ENCODE assay signal across 20 mouse cellular contexts in genomic region chr19:10562351-10562750, GRCm38 (mm10). TPM values are rescaled to one million over a fixed set of nuclear protein-coding genes. Genes with fewer than 3 reads are reported as not detected.
DNase-seq lines count a peak whose midpoint lies in the region; ATAC-seq and TF ChIP-seq lines count a peak whose summit lies in the region.
"Had no signal": no experiment of that assay in that cellular context is flagged by ENCODE, and none has a peak within 500 bp of the region (broad histone marks: within the 10 kb centered on the region; RNA-seq: fewer than 3 reads in every experiment).

No protein-coding gene starts in this region.

- no peaks in the 10 kb centered on the region for H3K9me3 ChIP-seq in heart, embryonic 14.5 days (ENCODE audit: control insufficient read depth, low read length)
- H3K9me3 ChIP-seq in liver, embryonic 12.5 days (replicated peaks): no peaks in the 10 kb centered on the region
- H3K9me3 ChIP-seq: G1E; limb, embryonic 10.5 days; midbrain, embryonic 13.5 days; stomach, embryonic 15.5 days had no signal

- H3K79me2 ChIP-seq in liver, adult 2 months (ENCODE audit: control insufficient read depth, insufficient read depth, low read length): no peaks in the 10 kb centered on the region

- no peak for ATAC-seq in heart, embryonic 14.5 days (ENCODE audit: insufficient number of reproducible peaks, insufficient read depth, low FRiP score, low read depth)
- ATAC-seq in liver, embryonic 12.5 days: no peak
- ATAC-seq: forebrain, embryonic 16.5 days; inflammation-experienced regulatory T-cells, adult 6 months; midbrain, embryonic 13.5 days had no signal

- no peak for TF ChIP-seq CTCF in liver, adult 2 months (IDR thresholded peaks at IDR 0.05; ENCODE audit: low read depth, low read length)
- TF ChIP-seq CTCF in cerebellum, adult 2 months (IDR thresholded peaks at IDR 0.05; ENCODE audit: borderline replicate concordance, insufficient read depth, low read depth, low read length): no peak

- 55% methylated on average over 5 of the region's 5 CpGs for WGBS in heart, embryonic 14.5 days
- WGBS in liver, adult 2 months: 68% methylated on average over 5 of the region's 5 CpGs
- WGBS in liver, embryonic 12.5 days (ENCODE audit: insufficient replicate concordance): 61% methylated on average over 5 of the region's 5 CpGs
- 64% methylated on average over 5 of the region's 5 CpGs for WGBS in cerebellum, adult 2 months

- no peaks in the 10 kb centered on the region for H3K27me3 ChIP-seq in heart, embryonic 14.5 days (ENCODE audit: control insufficient read depth, insufficient read depth, low read length)
- H3K27me3 ChIP-seq in liver, adult 2 months (ENCODE audit: control insufficient read depth, insufficient read depth, low read length): no peaks in the 10 kb centered on the region
- H3K27me3 ChIP-seq in liver, embryonic 12.5 days (replicated peaks): no peaks in the 10 kb centered on the region
- H3K27me3 ChIP-seq in cerebellum, adult 2 months (ENCODE audit: control insufficient read depth, insufficient read depth, low read length): no peaks in the 10 kb centered on the region; the same call in 1 of the 2 replicates
- H3K27me3 ChIP-seq: stomach, embryonic 15.5 days had no signal

- no peak overlapping the region; the same call in 1 of the 2 replicates for H3K9ac ChIP-seq in heart, embryonic 14.5 days (ENCODE audit: low read length)
- no peak overlapping the region for H3K9ac ChIP-seq in liver, adult 2 months (ENCODE audit: low read depth, low read length)
- no peak overlapping the region for H3K9ac ChIP-seq in liver, embryonic 12.5 days
- H3K9ac ChIP-seq: stomach, embryonic 15.5 days had no signal

- peaks cover 14% of the 10 kb centered on the region in 2 experiments; a peak in 3 of 4 replicates for H3K4me1 ChIP-seq in heart, embryonic 14.5 days (ENCODE audit: control insufficient read depth in 2 of 2, insufficient read depth in 2 of 2, low read length in 2 of 2)
- peaks cover 4% of the 10 kb centered on the region for H3K4me1 ChIP-seq in liver, adult 2 months (ENCODE audit: control insufficient read depth, insufficient read depth, low read length)
- H3K4me1 ChIP-seq in liver, embryonic 12.5 days: peaks cover 15% of the 10 kb centered on the region
- H3K4me1 ChIP-seq in cerebellum, adult 2 months (ENCODE audit: control insufficient read depth, insufficient read depth, low read length): no peaks in the 10 kb centered on the region; the same call in 1 of the 2 replicates
- H3K4me1 ChIP-seq: limb, embryonic 10.5 days; midbrain, embryonic 13.5 days; stomach, embryonic 15.5 days had no signal

- peak overlapping the region; percentile 91 to 99 for H3K27ac ChIP-seq in heart, embryonic 14.5 days (replicated peaks in 1 of 2; ENCODE audit: control insufficient read depth in 1 of 2, insufficient read depth in 1 of 2, low read depth in 2 of 2, low read length in 2 of 2)
- 0 out of 2 replicates have a peak overlapping the region, but pooled peaks have one; percentile 32 for H3K27ac ChIP-seq in liver, adult 2 months (replicated peaks; ENCODE audit: insufficient read depth, low read depth, low read length)
- peak overlapping the region; percentile 31 for H3K27ac ChIP-seq in liver, embryonic 12.5 days
- no peak overlapping the region for H3K27ac ChIP-seq in cerebellum, adult 2 months (ENCODE audit: insufficient read depth, low read length)
- H3K27ac ChIP-seq: limb, embryonic 10.5 days; midbrain, embryonic 13.5 days; stomach, embryonic 15.5 days had no signal

- no peak for TF ChIP-seq POLR2A in liver, adult 2 months (IDR thresholded peaks at IDR 0.05; ENCODE audit: extremely low read depth, insufficient read depth, low read length)
- no peak for TF ChIP-seq POLR2A in cerebellum, adult 2 months (IDR thresholded peaks at IDR 0.05; ENCODE audit: borderline replicate concordance, insufficient read depth, low read length)

- no peak for DNase-seq in heart, adult 8-10 months (ENCODE audit: low spot score)
- no peak for DNase-seq in liver, adult 2 months (ENCODE audit: extremely low read depth, low read depth, low spot score)
- no peak for DNase-seq in liver
- DNase-seq in adipocyte (ENCODE audit: low spot score): peak; percentile 54
- DNase-seq in cerebellum, adult 2 months: no peak
- no peak for DNase-seq in retina, postnatal 1 day
- DNase-seq: adrenal gland, postnatal 25 days; cerebellum, postnatal 10 days; lung, postnatal 4 days; spleen, adult 18-20 months; thymus, postnatal 36 days had no signal

- H3K36me3 ChIP-seq in heart, embryonic 14.5 days (ENCODE audit: control insufficient read depth, insufficient read depth, low read length): no peaks in the 10 kb centered on the region
- no peaks in the 10 kb centered on the region for H3K36me3 ChIP-seq in liver, adult 2 months (ENCODE audit: control insufficient read depth, insufficient read depth, low read length)
- no peaks in the 10 kb centered on the region for H3K36me3 ChIP-seq in liver, embryonic 12.5 days
- H3K36me3 ChIP-seq: G1E; limb, embryonic 10.5 days; midbrain, embryonic 13.5 days; stomach, embryonic 15.5 days had no signal

- H3K4me2 ChIP-seq in heart, embryonic 14.5 days (ENCODE audit: low read length): no peak overlapping the region
- no peak overlapping the region for H3K4me2 ChIP-seq in liver, embryonic 12.5 days
- H3K4me2 ChIP-seq: midbrain, embryonic 13.5 days; stomach, embryonic 15.5 days had no signal

- no peak overlapping the region for H3K4me3 ChIP-seq in heart, embryonic 14.5 days (ENCODE audit: control insufficient read depth in 1 of 2, insufficient read depth in 1 of 2, low read depth in 1 of 2, low read length in 2 of 2)
- H3K4me3 ChIP-seq in liver, adult 2 months (ENCODE audit: insufficient read depth, low read depth, low read length): no peak overlapping the region
- no peak overlapping the region for H3K4me3 ChIP-seq in liver, embryonic 12.5 days
- no peak overlapping the region for H3K4me3 ChIP-seq in cerebellum, adult 2 months (replicated peaks; ENCODE audit: insufficient read depth, low read depth, low read length)
- H3K4me3 ChIP-seq: erythroblast, embryonic 14.5 days; limb, embryonic 10.5 days; midbrain, embryonic 13.5 days; stomach, embryonic 15.5 days had no signal

RNA-seq across cellular contexts. Expression of gene Tmem216, which starts 6.3 kb away (rescaled TPM):
- 19.3 and 26.0 TPM in 2 replicates for polyA plus RNA-seq in heart, embryonic 14.5 days (2014; fragmentation: Nextera tagmentation; extraction: Ambion mirVana)
- total RNA-seq in heart, adult 8-10 months (2022): 1 to 10 TPM; 4.1 to 8.3 (median 5.7) TPM
- 3.7 and 5.3 TPM in 2 replicates for total RNA-seq in liver, adult 2 months (2014; rRNA removed)
- 10.4 and 11.3 TPM in 2 replicates for polyA plus RNA-seq in liver, adult 2 months (2012; rRNA removed)
- 14.9 and 18.2 TPM in 2 replicates for polyA plus RNA-seq in liver, embryonic 12.5 days (2016; fragmentation: Nextera tagmentation; extraction: Ambion mirVana)
- 20.8 and 22.4 TPM in 2 replicates for polyA plus RNA-seq in cerebellum, adult 2 months (2012; rRNA removed)

RNA-seq across cellular contexts. Expression of gene Cyb561a3, which starts 14.6 kb away (rescaled TPM):
- 19.2 and 19.9 TPM in 2 replicates for polyA plus RNA-seq in heart, embryonic 14.5 days (2014; fragmentation: Nextera tagmentation; extraction: Ambion mirVana)
- total RNA-seq in heart, adult 8-10 months (2022): 10 to 100 TPM; 11.1 to 12.9 (median 12.0) TPM
- total RNA-seq in liver, adult 2 months (2014; rRNA removed): 8.9 and 13.8 TPM in 2 replicates
- polyA plus RNA-seq in liver, adult 2 months (2012; rRNA removed): 29.7 and 32.5 TPM in 2 replicates
- 12.8 TPM in 2 replicates for polyA plus RNA-seq in liver, embryonic 12.5 days (2016; fragmentation: Nextera tagmentation; extraction: Ambion mirVana)
- 11.7 and 12.0 TPM in 2 replicates for polyA plus RNA-seq in cerebellum, adult 2 months (2012; rRNA removed)

RNA-seq across cellular contexts. Expression of gene Tmem138, which starts 14.8 kb away (rescaled TPM):
- polyA plus RNA-seq in heart, embryonic 14.5 days (2014; fragmentation: Nextera tagmentation; extraction: Ambion mirVana): 26.5 and 27.6 TPM in 2 replicates
- total RNA-seq in heart, adult 8-10 months (2022): 1 to 10 TPM; 1.6 to 4.0 (median 2.3) TPM
- total RNA-seq in liver, adult 2 months (2014; rRNA removed): 1.5 and 1.7 TPM in 2 replicates
- polyA plus RNA-seq in liver, adult 2 months (2012; rRNA removed): 2.8 and 3.3 TPM in 2 replicates
- 18.5 and 19.4 TPM in 2 replicates for polyA plus RNA-seq in liver, embryonic 12.5 days (2016; fragmentation: Nextera tagmentation; extraction: Ambion mirVana)
- polyA plus RNA-seq in cerebellum, adult 2 months (2012; rRNA removed): 13.0 and 15.0 TPM in 2 replicates

RNA-seq across cellular contexts. Expression of gene Sdhaf2, which starts 36.4 kb away (rescaled TPM):
- 52.2 and 54.0 TPM in 2 replicates for polyA plus RNA-seq in heart, embryonic 14.5 days (2014; fragmentation: Nextera tagmentation; extraction: Ambion mirVana)
- total RNA-seq in heart, adult 8-10 months (2022): 10 to 100 TPM; 70.8 to 93.2 (median 82.9) TPM
- 23.3 and 29.6 TPM in 2 replicates for total RNA-seq in liver, adult 2 months (2014; rRNA removed)
- polyA plus RNA-seq in liver, adult 2 months (2012; rRNA removed): 14.2 and 15.7 TPM in 2 replicates
- 38.0 and 40.8 TPM in 2 replicates for polyA plus RNA-seq in liver, embryonic 12.5 days (2016; fragmentation: Nextera tagmentation; extraction: Ambion mirVana)
- polyA plus RNA-seq in cerebellum, adult 2 months (2012; rRNA removed): 60.4 and 61.5 TPM in 2 replicates

RNA-seq across cellular contexts. Expression of gene Cpsf7, which starts 37.3 kb away (rescaled TPM):
- polyA plus RNA-seq in heart, embryonic 14.5 days (2014; fragmentation: Nextera tagmentation; extraction: Ambion mirVana): 31.7 and 34.9 TPM in 2 replicates
- total RNA-seq in heart, adult 8-10 months (2022): 10 to 100 TPM; 19.5 to 23.3 (median 21.8) TPM
- 10.0 and 12.2 TPM in 2 replicates for total RNA-seq in liver, adult 2 months (2014; rRNA removed)
- polyA plus RNA-seq in liver, adult 2 months (2012; rRNA removed): 15.0 and 19.9 TPM in 2 replicates
- 19.6 and 20.5 TPM in 2 replicates for polyA plus RNA-seq in liver, embryonic 12.5 days (2016; fragmentation: Nextera tagmentation; extraction: Ambion mirVana)
- 91.9 and 94.7 TPM in 2 replicates for polyA plus RNA-seq in cerebellum, adult 2 months (2012; rRNA removed)
